Mouse (Mus musculus) embryonic facial prominence, embryonic 11.5 days (tissue): ENCODE results near the gene Csrnp2. TPM values are rescaled to one million over a fixed set of nuclear protein-coding genes. Genes with fewer than 3 reads are reported as not detected.
"Not testable (repeated sequence)": the region's sequence is repeated elsewhere in the genome, so short reads cannot be mapped to it uniquely, and the experiment has no call there.

ENCODE experiments used
- ATAC-seq: fragments of 200-750 bp; cut with Nextera tagmentation; replicated peaks from 2 replicates; pipeline ENCODE4 v1.8.0; 2017; ENCODE audit warnings: low read depth; ENCODE audit not compliant: insufficient number of reproducible peaks, low FRiP score, low TSS enrichment
- DNase-seq: peaks from one replicate; pipeline ENCODE4 v3.0.0-alpha.2; 2015; ENCODE audit warnings: low spot score
- H3K27ac ChIP-seq: fragments of 300-500 bp; sonication (generic); replicated peaks from 2 replicates; pipeline ENCODE4 v1.5.1; 2014; ENCODE audit warnings: mild to moderate bottlenecking, low read depth, low read length, control low read depth
- H3K27me3 ChIP-seq: fragments of 300-500 bp; sonication (generic); 2 replicates; pipeline ENCODE4 v1.6.1; 2014; ENCODE audit warnings: mild to moderate bottlenecking, low read length, moderate library complexity, mixed read lengths; ENCODE audit not compliant: control insufficient read depth, insufficient read depth
- H3K36me3 ChIP-seq: fragments of 300-500 bp; sonication (generic); replicated peaks from 2 replicates; pipeline ENCODE4 v1.6.1; 2014; ENCODE audit warnings: low read depth, mild to moderate bottlenecking, low read length, moderate library complexity, mixed read lengths; ENCODE audit not compliant: control insufficient read depth, insufficient read depth
- H3K4me1 ChIP-seq: fragments of 300-500 bp; sonication (generic); 2 replicates; pipeline ENCODE4 v1.6.1; 2014; ENCODE audit warnings: low read length, mixed read lengths; ENCODE audit not compliant: control insufficient read depth, insufficient read depth
- H3K4me2 ChIP-seq: fragments of 300-500 bp; sonication (generic); 2 replicates; pipeline ENCODE4 v1.6.1; 2014; ENCODE audit warnings: low read depth, mild to moderate bottlenecking, control low read depth, low read length, moderate library complexity
- H3K4me3 ChIP-seq: fragments of 300-500 bp; sonication (generic); 2 replicates; pipeline ENCODE4 v1.5.1; 2014; ENCODE audit warnings: low read depth, low read length, control low read depth
- H3K9ac ChIP-seq: fragments of 300-500 bp; sonication (generic); replicated peaks from 2 replicates; pipeline ENCODE4 v1.6.1; 2014; ENCODE audit warnings: mild to moderate bottlenecking, control low read depth, low read length
- H3K9me3 ChIP-seq: fragments of 300-500 bp; sonication (generic); replicated peaks from 2 replicates; pipeline ENCODE4 v1.6.1; 2016; ENCODE audit warnings: mild to moderate bottlenecking, low read length, inconsistent platforms, mixed read lengths; ENCODE audit not compliant: control insufficient read depth
- WGBS: fragments of 180-500 bp; shearing (Covaris S2); extraction: QIAGEN DNeasy Blood & Tissue Kit; methylation state at CpG from one replicate; pipeline ENCODE4 v1.1.7; 2014; 5-methylcytosine and 5-hydroxymethylcytosine counted together
- polyA plus RNA-seq: library from polyadenylated mRNA; unstranded; fragments of >200 nt; fragmentation: Nextera tagmentation; extraction: Ambion mirVana; gene quantifications from 2 replicates; pipeline ENCODE4 v1.2.1, GENCODE M21; 2014

The Csrnp2 gene
- 23.0 and 24.8 TPM in 2 replicates for polyA plus RNA-seq

GRCm38 (mm10) chr15:100495102-100495501 is at the start of gene Csrnp2:
Gene Csrnp2 (minus strand): TSS chr15:100495488.
- H3K27me3 ChIP-seq = no peaks in the 10 kb centered on the region
- H3K9ac ChIP-seq = peak within 1 kb of the TSS; percentile 94
- no peaks in the 10 kb centered on the region for H3K9me3 ChIP-seq
- peak within 1 kb of the TSS; percentile 85 for H3K27ac ChIP-seq
- ATAC-seq = peak; percentile 99
- DNase-seq = peak; percentile 96
- H3K36me3 ChIP-seq = no peaks in the 10 kb centered on the region; the same call in 1 of the 2 replicates
- H3K4me2 ChIP-seq = peak within 1 kb of the TSS; percentile 57
- H3K4me3 ChIP-seq = peak within 1 kb of the TSS; percentile 81
- H3K4me1 ChIP-seq = peaks cover 11% of the 10 kb centered on the region; the same call in 1 of the 2 replicates
- WGBS = under 1% methylated on average over 38 of the region's 40 CpGs

- not testable (repeated sequence) for H3K36me3 ChIP-seq, H3K27me3 ChIP-seq, H3K27ac ChIP-seq, DNase-seq, H3K4me2 ChIP-seq, H3K4me3 ChIP-seq, H3K9me3 ChIP-seq, H3K9ac ChIP-seq, H3K4me1 ChIP-seq, ATAC-seq
- WGBS = 96% methylated on average over 12 of the region's 14 CpGs
These were observed 48.4 kb upstream of the Csrnp2 start for GRCm38 (mm10) chr15:100543651-100544030.

GRCm38 (mm10) chr15:100542876-100543650 is 47.8 kb upstream of the Csrnp2 start:
- 98% methylated on average over 26 of the region's 28 CpGs for WGBS

GRCm38 (mm10) chr15:100541426-100541825 is 46.1 kb upstream of the Csrnp2 start:
- H3K27ac ChIP-seq = no peak overlapping the region
- H3K4me1 ChIP-seq = no peaks in the 10 kb centered on the region
- H3K36me3 ChIP-seq = no peaks in the 10 kb centered on the region
- H3K4me2 ChIP-seq = no peak overlapping the region
- DNase-seq (no peak), ATAC-seq (no peak)
- no peaks in the 10 kb centered on the region for H3K9me3 ChIP-seq
- WGBS = 96% methylated on average over 4 of the region's 4 CpGs
- H3K9ac ChIP-seq = no peak overlapping the region
- no peak overlapping the region for H3K4me3 ChIP-seq
- H3K27me3 ChIP-seq = no peaks in the 10 kb centered on the region

More at GRCm38 (mm10) chr15:100542876-100543650, 47.8 kb upstream of the Csrnp2 start:
- not testable (repeated sequence) for H3K9ac ChIP-seq, DNase-seq, H3K27ac ChIP-seq, H3K36me3 ChIP-seq, H3K27me3 ChIP-seq, H3K4me3 ChIP-seq, H3K4me1 ChIP-seq, ATAC-seq, H3K9me3 ChIP-seq, H3K4me2 ChIP-seq

- WGBS = 78% methylated on average over 1 of the region's 1 CpGs
- not testable (repeated sequence) for H3K36me3 ChIP-seq
These were observed 45.7 kb upstream of the Csrnp2 start for GRCm38 (mm10) chr15:100541001-100541400.

GRCm38 (mm10) chr15:100539411-100539810 is 44.1 kb upstream of the Csrnp2 start:
- no peaks in the 10 kb centered on the region for H3K27me3 ChIP-seq
- DNase-seq (no peak), ATAC-seq (no peak)
- no peak overlapping the region for H3K4me3 ChIP-seq
- WGBS = 95% methylated on average over 9 of the region's 9 CpGs
- no peak overlapping the region for H3K27ac ChIP-seq
- no peak overlapping the region for H3K9ac ChIP-seq
- no peaks in the 10 kb centered on the region for H3K9me3 ChIP-seq
- H3K36me3 ChIP-seq = no peaks in the 10 kb centered on the region
- no peaks in the 10 kb centered on the region for H3K4me1 ChIP-seq
- no peak overlapping the region for H3K4me2 ChIP-seq

More at GRCm38 (mm10) chr15:100541001-100541400, 45.7 kb upstream of the Csrnp2 start:
- H3K4me3 ChIP-seq, H3K9ac ChIP-seq, H3K4me1 ChIP-seq, ATAC-seq, H3K4me2 ChIP-seq, H3K9me3 ChIP-seq, H3K27ac ChIP-seq, DNase-seq, H3K27me3 ChIP-seq: not testable (repeated sequence)

GRCm38 (mm10) chr15:100537913-100538312 is 42.6 kb upstream of the Csrnp2 start:
- H3K4me1 ChIP-seq = no peaks in the 10 kb centered on the region
- H3K4me2 ChIP-seq = no peak overlapping the region
- H3K36me3 ChIP-seq = no peaks in the 10 kb centered on the region
- ATAC-seq (no peak), DNase-seq (peak; percentile 53)
- no peaks in the 10 kb centered on the region for H3K27me3 ChIP-seq
- H3K4me3 ChIP-seq = no peak overlapping the region
- WGBS = 92% methylated on average over 6 of the region's 6 CpGs
- no peak overlapping the region for H3K27ac ChIP-seq
- H3K9ac ChIP-seq = no peak overlapping the region
- no peaks in the 10 kb centered on the region for H3K9me3 ChIP-seq

GRCm38 (mm10) chr15:100527900-100528299 is 32.6 kb upstream of the Csrnp2 start:
- Histone ChIP-seq H3K27me3 (no peaks in the 10 kb centered on the region), H3K4me3 (no peak overlapping the region), H3K4me2 (no peak overlapping the region), H3K27ac (no peak overlapping the region), H3K9ac (no peak overlapping the region), H3K4me1 (no peaks in the 10 kb centered on the region), H3K36me3 (no peaks in the 10 kb centered on the region; the same call in 1 of the 2 replicates), H3K9me3 (no peaks in the 10 kb centered on the region)
- no peak for DNase-seq
- 80% methylated on average over 5 of the region's 5 CpGs for WGBS
- ATAC-seq = no peak
